Mouse (Mus musculus): ENCODE data around the gene Mpl.

Mpl gene

DNA sequence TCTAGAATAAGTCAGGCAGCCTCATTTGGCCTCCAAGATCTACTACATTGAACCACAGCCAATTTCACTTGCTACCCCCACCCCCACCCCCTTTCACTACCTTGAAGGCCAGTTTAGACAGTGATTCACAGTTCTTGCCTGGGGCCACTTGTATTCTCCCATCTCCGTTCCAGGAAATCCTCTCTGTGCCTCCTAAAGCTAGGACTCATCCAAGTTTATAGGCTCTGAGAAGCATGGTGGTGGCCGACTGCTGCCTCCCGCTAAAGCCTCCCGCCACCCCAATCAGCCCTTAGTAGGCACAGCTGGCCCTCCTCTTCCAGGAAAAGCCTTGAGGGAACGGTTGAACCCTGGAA lies 29.9 kb downstream of the Mpl start:
- no peak for DNase-seq

DNA sequence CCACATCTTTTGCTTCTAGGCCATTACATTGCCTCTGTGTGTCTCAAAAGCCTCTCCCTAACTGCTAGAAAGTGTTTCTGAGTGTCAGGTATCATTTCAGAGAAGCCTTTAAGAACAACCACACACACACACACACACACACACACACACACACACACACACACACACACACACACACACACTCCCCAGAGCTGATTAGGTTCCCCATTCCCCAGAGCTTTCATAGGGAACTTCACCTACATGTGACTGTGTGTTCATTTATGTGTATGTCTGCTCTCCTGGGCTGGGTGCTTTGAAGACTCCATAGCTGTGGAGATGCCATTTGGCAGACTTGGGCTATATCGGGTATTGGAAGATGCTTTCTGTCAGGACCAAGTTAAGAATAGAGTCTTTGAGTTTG lies 31.9 kb downstream of the Mpl start:
- no peak for DNase-seq

DNA sequence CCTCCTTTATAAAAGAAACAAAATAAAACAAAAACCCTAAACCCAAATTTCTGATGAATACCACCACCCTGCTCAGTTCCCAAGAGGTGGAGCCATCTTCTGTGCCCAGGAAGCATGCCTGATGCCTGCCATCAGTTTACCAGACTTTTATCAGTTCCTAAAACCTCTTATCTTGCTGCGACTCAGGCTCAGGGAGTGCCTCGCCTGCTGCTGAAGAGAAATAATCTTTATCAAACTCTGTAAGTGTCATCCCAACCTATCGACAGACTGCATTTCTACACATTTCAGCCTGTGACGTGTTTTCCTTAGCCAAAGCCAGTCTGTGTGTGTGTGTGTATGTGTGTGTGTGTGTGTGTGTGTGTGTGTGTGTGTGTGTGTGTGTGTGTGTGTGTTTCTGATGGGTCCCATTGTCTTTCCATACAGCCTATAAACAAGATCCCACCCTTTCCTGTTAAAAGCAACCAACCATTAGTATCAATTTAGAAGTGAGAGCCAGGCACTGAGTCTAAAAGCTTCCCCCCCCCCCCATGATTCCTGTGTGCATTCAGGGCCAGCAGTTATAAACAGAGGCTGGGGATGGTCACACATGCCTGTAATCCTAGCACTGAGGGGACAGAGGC lies 32.7 kb downstream of the Mpl start:
- no peak for DNase-seq

DNA sequence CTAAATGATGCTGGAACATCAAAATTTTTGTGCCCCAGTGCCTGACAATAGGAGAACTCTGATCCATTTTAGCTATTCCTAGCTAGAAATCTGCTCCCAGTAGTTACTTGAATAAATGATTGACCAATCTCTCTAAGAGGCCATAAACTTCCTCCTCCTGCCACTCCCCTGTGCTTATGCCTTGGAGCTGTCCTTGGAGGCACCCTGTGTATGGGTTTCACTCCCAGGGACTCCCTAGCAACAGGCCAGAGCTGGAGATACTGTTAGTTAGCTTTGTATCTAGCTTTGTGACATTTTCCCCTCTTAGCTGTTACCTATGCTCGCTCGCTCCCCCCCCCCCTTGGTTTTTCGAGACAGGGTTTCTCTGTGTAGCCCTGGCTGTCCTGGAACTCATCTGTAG lies 35.9 kb downstream of the Mpl start:
- no peak for DNase-seq

DNA sequence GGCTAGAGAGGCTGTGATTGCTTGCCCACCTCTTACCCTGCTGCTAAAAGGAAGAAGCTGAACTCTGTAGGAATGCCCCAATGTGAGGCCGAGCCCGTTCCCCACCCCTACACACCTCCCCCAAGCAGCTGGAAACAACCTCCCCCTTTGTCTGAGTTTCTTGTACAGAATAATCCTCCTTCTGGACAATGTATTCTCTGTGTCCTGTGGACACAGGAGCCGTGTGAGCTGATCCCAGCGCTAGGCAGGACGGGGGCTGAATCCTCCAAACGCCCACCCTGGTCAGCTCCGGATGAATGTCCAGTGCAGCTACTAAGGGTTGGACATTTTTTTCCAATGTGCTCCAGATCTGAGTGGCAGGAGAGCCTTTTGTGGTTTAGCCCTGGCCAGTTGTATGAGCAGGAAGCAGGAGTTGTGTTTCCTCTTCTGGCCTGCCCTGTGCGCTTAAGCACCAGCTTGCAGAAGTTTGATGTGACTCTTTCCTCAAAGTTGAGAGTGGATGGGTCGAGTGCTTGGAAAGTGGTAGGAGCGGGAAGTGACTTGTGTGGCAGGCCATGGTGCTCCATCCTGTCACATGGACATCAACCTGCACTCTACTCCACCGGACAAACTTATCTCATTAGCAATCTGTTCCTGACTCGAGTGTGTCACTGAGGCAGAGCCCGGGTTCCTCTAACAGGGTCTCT lies 40.1 kb downstream of the Mpl start:
- DNase-seq: no peak

DNA sequence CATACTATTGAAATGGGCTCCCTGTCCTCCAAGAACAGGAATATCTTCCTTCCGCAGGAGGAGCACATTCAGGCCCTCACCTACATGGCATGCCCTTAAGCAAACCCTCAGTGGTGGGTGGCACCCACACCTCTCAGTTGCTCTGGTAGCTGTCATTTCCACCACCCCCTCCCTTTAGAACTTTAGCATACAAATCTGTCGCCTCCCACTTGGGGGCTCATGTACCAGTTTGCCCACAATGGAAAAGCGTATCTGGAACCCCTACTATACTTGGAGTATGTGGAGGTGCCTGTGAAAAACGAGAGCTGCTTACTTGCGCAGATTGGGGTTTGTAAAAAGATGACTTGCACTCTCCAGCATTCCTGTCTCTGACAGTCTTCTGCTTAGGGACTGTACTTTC lies 41.0 kb downstream of the Mpl start:
- no peak for DNase-seq

DNA sequence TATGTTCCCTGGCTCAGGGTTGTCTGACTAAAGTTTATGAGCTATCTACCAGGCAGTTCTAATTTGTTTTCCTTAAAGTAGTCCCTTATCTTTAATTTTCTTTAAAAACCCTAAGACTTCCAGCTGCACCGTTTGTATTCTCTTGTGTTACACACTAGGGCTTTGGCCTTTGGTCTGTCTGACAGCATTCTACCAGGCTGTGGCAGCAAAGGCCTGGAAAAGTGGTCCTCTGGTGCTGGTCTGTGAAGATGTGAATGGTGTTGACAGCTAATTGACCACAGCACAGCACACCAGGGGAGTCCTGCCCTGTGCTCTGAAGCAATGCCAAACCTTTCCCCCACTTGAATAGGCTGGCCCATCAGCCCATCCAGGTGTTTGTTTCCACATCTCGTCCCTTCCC lies 41.5 kb downstream of the Mpl start:
- no peak for DNase-seq

DNA sequence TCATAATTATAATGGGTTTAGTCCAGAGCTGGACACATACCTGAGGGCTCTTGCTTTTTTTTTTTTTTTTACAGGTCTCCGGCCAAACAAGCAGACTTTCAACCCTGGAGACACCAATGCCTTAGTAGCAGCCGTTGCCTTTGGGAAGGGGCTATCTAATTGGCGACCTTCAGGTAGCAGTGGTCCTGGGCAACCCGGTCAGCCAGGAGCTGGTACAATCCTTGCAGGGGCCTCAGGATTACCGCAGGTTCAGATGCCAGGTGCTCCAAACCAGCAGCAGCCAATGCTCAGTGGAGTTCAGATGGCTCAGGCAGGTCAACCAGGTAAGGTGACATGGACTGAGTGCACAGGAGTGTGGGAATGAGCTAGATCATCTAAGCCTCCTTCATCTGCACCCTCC lies 43.8 kb downstream of the Mpl start:
- DNase-seq: no peak

DNA sequence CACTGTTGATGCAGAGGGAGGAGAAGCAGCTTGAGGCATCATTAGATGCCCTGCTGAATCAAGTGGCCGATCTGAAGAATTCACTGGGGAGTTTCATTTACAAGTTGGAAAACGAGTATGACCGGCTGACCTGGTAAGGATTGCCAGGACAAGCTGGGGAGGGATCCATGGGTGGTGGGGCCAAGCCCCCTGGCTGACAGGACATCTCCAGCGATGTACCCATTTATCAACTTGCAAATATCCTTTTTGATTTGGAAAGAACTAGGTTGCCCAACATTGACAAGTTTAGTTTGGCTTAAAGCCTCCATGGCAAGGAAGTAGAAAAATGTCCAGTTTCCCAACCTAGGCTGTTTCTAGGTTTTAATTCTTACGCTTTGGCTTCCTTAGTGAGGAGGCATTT lies 46.4 kb downstream of the Mpl start:
- DNase-seq: no peak

DNA sequence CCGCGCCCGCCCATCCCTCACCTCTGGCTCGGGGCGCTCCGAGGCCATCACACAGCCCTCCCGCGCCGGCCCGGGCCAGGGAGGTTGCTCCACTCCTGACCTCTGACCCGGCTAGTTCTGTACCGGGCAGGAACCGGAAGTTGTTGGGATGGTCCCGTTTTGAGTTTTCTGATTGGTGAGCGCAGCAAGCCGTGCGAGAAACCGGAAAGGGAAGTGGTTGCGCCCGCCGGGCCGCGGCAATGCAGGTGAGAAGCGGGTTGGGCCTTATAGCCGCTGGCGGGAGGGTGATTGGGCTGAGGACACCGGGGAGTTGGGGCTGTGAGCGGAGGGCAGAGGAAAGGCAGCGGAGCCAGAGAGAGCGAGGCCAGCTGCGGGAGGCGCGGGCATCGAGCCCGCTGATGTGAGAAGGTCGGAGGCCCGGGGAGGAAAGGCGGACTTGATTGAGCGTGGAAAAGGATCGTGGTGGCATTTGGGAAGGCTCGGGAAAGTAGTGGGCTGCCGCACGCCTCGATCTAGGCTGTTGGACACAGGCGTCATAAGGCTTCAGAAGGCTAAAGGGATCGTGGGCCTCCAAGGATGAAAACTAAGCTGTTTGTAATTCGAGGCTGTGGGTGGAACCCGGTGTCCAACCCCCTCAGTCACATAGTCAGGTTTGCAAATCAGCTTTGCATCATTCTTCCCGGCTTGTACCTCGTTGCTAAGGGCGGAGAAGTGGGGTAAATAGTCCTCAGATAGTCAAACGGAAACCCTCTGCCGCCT lies 48.0 kb downstream of the Mpl start, which contains the start of the genes Szt2 and Med8:
Szt2 (minus strand) TSS at position 132 of the 759 bp plus-strand sequence.
Med8 (plus strand) TSS at position 196 of the 759 bp plus-strand sequence.
- peak; percentile 87 for DNase-seq

DNA sequence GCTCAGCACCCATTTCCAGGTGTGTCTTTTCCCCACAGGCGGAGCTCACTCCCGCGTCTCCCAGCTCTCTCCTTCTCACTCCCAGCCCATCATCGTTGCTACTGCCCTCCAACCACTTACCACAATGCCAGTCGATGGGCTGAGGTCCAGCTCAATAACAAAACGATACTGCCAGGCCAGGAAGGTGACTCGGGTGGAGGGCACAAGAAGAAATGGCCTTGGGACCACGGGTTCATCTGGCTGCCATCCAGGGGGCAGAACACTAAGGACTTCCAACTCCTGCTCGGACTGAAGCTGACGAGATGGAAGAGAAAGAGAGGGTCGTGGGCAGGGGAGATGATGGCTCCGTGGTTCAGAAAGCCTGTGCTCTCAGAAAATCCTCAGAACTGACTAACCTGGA lies 54.6 kb downstream of the Mpl start:
- no peak for DNase-seq

DNA sequence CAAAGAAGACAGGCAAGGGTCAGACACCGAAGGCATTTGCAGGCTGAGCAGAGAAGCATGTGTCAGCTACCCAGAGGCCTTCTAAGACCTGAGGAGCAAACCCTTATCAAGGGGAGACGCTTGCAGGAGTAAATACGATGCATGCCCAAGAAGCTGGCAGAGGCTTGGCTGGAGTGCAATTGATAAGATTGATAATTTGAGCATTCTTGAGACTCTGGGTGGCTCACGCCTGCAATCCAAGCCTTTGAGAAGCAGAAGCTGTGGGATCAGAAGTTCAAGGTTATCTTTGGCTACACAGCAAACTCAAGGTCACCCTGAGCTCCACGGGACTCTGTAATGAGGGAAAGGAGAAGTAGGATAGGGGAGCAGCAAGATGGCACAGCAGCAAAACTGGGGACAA lies 55.4 kb downstream of the Mpl start:
- DNase-seq: no peak

DNA sequence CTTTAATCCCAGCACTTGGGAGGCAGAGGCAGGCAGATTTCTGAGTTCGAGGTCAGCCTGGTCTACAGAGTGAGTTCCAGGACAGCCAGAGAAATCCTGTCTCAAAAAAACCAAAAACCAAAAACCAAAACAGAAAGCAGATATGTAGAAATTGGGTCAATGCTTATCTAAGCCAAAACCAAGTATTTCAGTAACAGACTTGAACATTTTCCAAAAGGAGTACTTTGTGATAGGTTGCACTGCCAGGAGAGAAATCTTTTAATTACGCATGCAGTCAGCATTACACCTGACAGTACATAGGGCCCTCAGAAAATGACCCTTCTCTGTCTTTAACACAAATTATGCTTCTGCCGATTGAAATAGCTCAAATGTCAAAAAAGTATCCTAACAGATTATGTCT lies 55.9 kb downstream of the Mpl start:
- DNase-seq: no peak

DNA sequence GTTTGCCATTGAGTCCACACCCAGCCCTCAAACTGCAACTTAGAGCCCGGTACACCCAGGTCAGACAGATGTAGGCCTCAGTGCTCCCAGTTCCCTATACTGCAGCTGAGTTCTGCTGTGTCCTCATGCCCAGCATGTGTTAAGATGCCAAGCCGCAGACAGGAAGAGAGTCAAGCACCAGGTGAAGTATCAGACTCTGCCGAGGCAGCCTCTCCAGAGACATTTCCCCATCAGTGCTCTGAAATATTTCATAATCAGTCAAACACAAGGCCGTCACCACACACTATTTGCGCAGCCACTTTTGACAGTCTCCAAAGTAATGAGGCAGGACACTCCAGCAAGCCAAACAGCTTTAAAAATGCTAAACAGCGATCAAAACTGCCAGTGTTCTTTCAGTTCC lies 58.9 kb downstream of the Mpl start:
- no peak for DNase-seq

DNA sequence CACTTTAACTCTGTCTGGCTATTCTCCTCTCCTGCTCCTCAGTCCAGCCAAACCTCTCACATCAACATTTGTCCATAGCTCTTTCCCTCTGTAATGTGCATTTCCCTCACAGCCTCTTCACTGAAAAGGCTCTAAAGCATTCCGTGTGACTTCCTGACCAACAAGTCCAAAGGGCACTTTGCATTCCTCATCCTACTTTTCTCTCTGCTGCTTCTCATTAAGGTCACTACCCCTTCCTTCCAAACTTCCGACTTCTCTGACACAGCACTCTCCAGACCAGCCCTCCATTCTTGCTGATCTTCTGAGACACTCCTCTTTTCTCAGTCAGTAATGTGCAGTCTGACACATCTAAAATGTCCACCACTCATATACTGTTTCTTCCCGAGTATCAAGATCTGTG lies 60.9 kb downstream of the Mpl start:
- no peak for DNase-seq

DNA sequence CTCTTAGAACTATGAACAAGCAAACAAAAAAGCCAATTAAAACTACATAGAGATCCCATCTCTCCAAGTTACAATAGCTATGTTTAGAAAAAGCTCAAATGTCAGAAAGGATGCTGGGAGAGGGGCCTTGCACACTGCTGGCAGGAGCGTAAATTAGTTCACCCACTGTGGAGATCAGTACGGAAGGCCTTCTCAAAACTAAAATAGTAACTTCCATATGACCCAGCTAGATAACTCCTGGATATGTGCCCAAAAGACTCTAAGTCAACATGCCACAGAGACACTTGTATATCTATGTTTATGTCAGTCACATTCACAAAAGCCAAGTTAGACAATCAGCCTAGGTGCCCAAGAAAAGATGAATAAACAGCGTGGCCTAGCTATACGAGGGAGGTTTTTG lies 62.0 kb downstream of the Mpl start:
- DNase-seq: no peak

DNA sequence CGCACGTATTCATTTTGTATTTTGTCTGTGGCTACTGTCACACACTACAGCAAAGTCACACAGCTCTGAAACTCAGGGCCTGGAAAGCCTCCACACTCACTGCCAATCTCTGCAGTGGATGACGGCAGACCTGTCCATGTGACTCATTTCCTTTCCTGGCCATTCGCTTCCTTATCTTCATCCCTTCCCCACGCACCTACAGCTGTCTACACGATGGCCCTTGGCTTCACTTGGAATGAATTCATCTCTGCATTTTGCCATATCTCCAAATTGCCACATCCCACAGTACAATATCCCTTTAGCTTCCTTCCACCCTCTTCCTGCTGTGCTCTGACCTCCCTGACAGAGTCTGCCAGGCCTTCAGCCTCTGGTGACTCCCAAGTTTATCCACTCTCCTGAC lies 62.8 kb downstream of the Mpl start:
- no peak for DNase-seq
